Mouse (Mus musculus) ovary, adult 18-20 months (tissue): ENCODE measurements around the gene 4931406C07Rik.
A peak's percentile ranks its signal among the peaks of the same experiment; 100 is the strongest.
"Not testable (repeated sequence)": the region's sequence is repeated elsewhere in the genome, so short reads cannot be mapped to it uniquely, and the experiment has no call there.

Source experiments
- DNase-seq: peaks from one replicate; pipeline ENCODE4 v3.0.0; 2022; ENCODE audit warnings: low spot score, mixed read lengths

Gene 4931406C07Rik

GRCm38 (mm10) chr9:15306398-15307119, at the start of gene 4931406C07Rik:
Gene 4931406C07Rik, minus strand, starts transcription at chr9:15306448.
- DNase-seq = no peak

- no peak for DNase-seq
Observed at GRCm38 (mm10) chr9:15349925-15350324, 43.7 kb upstream of the 4931406C07Rik start.

- no peak for DNase-seq
Observed at GRCm38 (mm10) chr9:15337776-15338175, 31.5 kb upstream of the 4931406C07Rik start.

GRCm38 (mm10) chr9:15318170-15318742, 12.0 kb upstream of the 4931406C07Rik start:
- DNase-seq = no peak

DNA sequence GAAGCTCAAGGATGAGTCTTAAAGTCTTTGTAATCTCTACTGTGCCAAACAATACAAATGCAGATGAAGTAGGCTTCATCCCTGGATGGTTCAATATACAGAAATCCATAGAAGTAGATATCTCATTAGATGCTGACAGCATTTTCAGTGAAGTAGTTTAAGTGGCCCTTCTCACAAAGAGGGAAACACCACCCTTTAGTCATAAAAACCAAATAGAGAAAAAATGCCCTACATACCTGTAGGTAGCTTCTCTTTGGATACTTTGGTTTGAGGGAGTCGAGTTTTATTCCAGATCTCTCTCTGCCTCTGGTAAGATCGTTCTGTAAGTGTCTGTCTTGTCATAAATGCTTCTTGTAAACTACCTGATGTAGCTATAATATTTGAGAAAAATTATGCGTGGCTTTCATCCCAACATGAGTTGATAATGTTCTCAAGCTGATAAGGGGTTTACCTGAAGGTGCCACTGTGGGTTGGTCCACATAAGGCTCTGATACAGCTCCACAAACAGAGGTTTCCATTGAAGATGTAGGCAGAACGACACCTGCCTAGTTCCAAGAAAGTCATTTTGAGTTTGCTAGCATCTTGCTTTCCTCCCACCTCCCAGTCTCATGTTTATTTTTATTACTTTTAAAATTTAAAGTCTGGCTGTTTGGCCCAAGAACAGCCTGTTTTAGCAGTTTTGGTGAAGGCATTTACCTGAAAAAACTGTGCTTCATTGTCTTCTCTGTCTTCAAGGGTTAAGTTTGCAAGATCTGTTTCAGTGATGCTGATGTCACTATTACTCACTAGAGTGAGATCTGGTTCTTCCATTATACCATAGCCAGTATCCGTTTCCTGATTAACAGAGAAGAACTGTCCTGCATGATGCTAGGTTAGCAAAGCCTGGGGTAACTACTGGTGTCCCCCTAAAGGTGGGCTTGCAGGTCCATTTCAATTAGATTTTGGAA, 11.2 kb upstream of the 4931406C07Rik start:
- DNase-seq = no peak

- DNase-seq = not testable (repeated sequence)
Observed at GRCm38 (mm10) chr9:15316296-15316695, 10.0 kb upstream of the 4931406C07Rik start.

DNA sequence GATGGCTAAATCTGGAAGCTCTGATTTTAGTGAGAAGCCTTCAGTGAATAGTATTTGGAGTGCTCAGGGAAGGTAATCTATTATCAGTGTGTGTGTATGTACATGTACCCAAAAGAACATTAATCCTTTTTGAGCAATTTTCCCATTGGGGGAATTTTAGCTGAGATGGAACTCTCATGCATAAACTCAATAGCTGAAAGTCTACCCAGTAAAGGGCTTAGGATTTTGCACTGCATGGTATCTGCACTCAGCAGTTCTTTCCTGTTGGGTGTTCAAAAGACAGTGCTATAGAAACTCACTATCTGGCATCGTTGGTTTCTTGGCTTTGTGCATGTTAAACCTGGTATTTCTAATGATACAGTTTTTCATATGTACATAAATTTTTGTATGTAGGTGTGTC, 8.4 kb upstream of the 4931406C07Rik start:
- DNase-seq = no peak

DNA sequence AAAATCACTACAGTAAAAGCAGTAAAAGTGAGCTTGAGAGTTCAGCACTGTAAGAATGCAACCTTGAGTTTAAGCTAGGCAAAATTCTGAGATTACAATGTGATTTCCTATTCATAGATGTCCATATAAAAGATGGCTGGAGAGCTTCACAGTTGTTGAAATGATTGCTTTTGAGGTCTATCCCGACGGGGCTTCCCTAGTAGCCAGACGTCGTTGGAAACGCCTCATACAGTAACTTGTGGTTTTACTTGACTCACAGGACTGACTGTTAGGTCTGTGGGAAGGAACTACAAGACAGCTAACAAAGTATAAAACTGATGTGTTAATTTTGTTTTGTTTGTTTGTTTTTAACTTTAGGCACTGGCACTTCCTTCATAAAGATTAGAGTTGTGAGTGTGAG, 7.4 kb upstream of the 4931406C07Rik start:
- DNase-seq = no peak

GRCm38 (mm10) chr9:15312054-15312735, 5.9 kb upstream of the 4931406C07Rik start:
- no peak for DNase-seq

GRCm38 (mm10) chr9:15310179-15310578, 3.9 kb upstream of the 4931406C07Rik start:
- DNase-seq = no peak

- DNase-seq = no peak
Observed at GRCm38 (mm10) chr9:15309425-15309824, 3.2 kb upstream of the 4931406C07Rik start.

DNA sequence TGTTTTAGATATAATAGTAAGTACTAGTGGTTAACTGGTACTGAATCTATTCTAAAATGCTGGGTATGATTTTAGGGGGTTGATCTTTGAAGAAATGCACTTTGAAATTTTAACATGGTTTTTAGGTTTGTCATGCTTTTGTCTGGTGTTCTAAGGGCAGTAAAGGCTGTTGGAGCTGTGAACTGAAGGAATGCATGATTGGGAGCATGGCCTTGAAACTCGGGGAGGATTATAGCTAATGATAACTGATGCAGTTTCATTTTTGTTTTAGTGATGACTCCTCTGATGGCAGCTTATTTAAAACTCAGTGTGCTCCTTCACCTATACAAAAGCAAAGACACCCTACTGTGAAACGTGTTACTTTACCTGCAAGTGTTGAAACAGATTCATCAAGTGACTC, 2.0 kb upstream of the 4931406C07Rik start:
- no peak for DNase-seq

- DNase-seq = no peak
Observed at GRCm38 (mm10) chr9:15307257-15307656, 1.0 kb upstream of the 4931406C07Rik start.

DNA sequence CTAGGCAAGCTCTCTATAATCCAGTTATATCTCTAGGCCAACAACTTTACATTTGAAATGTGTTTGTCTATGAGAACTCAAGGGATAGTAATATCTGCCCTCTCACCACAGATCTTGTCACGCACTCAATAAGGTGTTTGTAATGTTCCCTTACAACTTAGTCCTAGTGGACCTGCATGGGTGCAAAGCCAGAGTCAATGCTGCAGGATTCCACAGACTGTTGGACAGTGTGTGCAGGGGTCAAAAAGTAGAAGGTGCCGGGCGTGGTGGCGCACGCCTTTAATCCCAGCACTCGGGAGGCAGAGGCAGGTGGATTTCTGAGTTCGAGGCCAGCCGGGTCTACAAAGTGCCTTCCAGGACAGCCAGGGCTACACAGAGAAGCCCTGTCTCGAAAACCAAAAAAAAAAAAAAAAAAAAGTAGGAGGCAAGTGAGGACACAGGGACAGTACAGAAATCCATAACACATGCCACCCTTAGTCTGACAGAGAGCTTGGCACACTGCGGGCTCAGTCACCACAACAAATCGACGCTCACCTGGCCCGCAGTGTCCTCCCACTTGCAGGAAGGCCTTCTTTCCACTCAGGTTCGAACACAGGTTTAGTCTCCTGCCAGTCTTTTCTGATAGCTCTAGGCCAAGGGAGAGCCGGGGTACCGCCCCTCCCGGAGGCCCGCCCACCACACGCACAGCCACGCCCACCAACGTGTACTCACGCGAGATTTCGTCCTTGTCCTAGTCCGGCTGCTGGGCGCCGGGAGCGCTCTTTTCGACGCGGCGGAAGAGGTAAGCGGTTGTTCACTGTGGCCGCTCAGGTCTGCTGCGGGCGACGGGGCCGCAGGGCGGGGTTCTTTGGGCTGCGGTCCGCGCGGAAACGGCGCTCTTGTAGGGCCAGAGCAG, 498 bp downstream of the 4931406C07Rik start, which contains the start of gene Taf1d:
Taf1d (plus strand) TSS at position 712 of the 895 bp plus-strand sequence.
- peak; percentile 94 for DNase-seq

DNA sequence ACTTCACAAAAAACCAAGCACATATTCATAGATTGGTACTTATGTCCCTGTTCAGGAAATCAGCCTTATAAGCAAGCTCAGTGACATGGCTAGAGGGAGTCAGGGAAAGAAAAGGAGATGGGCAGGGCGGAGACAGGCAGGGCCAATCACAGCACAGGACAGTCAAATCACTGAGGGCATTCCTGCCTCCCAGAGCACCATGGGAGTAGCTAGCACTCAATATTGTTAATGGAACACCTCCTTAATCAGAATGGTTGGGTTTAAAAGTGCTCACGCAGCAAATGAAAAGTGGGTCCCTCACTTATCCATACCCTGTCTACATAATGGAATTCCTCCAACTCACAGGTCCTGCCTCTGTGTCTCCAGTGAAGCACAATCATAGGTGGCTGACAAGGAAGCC, 3.4 kb downstream of the 4931406C07Rik start:
- DNase-seq = no peak

GRCm38 (mm10) chr9:15302006-15302405, 4.2 kb downstream of the 4931406C07Rik start:
- not testable (repeated sequence) for DNase-seq

GRCm38 (mm10) chr9:15301399-15301798, 4.8 kb downstream of the 4931406C07Rik start:
- peak; percentile 30 for DNase-seq

DNA sequence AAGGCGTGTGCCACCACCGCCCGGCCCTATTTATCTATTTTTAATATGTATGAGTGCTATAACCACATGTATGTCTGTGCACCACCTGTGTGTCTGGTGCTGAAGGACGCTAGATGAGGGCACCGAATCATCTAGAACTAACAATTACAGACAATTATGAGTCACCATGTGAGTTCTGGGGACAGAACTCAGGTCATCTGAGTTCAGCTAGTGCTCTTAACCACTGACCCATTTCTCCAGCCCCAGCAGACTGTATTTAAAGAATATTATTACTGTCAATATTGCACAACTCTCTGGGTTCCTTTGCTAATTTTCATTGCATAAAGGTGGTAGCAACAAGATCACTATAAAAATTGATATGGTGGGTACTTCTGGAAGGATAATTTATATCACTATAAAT, 6.2 kb downstream of the 4931406C07Rik start:
- no peak for DNase-seq

- no peak for DNase-seq
Observed at GRCm38 (mm10) chr9:15298451-15298850, 7.8 kb downstream of the 4931406C07Rik start.

DNA sequence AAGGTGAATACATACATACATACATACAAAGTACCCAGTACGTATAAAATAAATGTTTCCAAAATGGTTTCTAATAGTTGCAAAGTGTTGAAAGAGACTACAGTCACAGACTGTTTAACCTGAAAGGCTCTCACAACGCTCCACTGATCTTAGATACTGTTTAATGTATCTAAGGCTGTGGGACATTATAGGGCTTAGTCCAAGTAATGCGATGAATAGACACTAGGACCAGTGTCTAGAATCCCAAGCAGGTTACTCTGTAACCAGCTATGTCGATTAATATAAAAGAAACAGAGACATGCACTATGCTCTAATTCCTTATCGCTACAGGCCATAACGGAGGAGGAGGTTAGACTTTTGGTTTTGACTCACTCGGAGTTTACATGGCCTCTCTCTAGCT, 9.1 kb downstream of the 4931406C07Rik start:
- DNase-seq = no peak

- DNase-seq = no peak
Observed at GRCm38 (mm10) chr9:15289251-15289650, 17.0 kb downstream of the 4931406C07Rik start.
